In the genomic region with DNA sequence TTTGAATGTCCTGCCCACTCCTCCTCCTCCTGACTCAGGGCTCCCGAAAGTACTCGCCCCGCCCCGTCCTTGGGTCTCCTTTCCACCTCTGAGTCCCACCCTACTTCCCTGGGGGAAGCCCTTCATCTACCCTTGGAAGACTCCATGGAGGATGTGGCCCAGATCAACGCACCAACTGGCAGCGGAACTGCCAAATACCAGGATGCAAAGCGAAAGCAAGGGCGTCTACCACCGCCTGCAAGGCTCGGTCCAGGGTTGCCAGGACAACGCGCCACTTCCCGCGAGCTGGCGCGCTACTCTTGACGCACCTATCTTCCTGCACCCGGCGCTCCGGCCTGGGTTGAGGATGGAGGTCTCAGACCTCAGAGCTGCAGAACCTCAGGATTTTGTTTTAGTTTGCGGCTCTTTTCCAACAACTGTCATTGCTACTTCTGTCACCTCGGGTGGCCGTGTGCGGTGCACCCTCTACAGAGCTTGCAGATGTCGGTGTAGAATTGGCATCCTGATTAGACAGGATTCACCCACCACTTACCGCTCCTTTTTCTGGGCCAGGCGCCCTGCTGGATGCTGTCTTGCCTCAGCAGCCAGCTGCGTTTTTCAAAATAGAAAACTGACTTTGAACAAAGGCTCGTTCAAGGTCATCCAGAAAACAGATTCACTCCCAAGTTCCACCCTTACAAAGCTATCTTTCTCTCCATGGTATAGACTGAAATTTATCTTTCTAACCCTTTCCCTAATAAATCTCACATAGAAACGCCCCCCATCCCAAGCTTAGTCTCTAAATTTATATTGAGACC, we compare ENCODE assay signal across 7 mouse cellular contexts. TPM values are rescaled to one million over a fixed set of nuclear protein-coding genes. Genes with fewer than 3 reads are reported as not detected.
DNase-seq lines count a peak whose midpoint lies in the region; ATAC-seq and TF ChIP-seq lines count a peak whose summit lies in the region.

Spats1 (minus strand) TSS at position 747 of the 797 bp plus-strand sequence.

- TF ChIP-seq CTCF in gastrocnemius, adult 2 months (IDR thresholded peaks at IDR 0.05): no peak

- DNase-seq in adrenal gland, adult 2 months: peak; percentile 71
- peak; percentile 82 to 83 for DNase-seq in cerebellum, postnatal 36 days
- peak; percentile 63 for DNase-seq in gastrocnemius, adult 2 months
- peak; percentile 76 to 87 for DNase-seq in left cerebral cortex, adult 9 months (ENCODE audit: low spot score in 2 of 2)
- DNase-seq in right cerebral cortex, postnatal 10 days (ENCODE audit: low spot score in 2 of 2): peak; percentile 92 to 95

- peaks cover 49% of the 10 kb centered on the region for H3K4me1 ChIP-seq in megakaryocyte, embryonic 14.5 days

- H3K27me3 ChIP-seq in megakaryocyte, embryonic 14.5 days (replicated peaks): peaks cover 53% of the 10 kb centered on the region

- peak within 1 kb of the TSS; percentile 31; the same call in 1 of the 2 replicates for H3K27ac ChIP-seq in gastrocnemius, adult 2 months

- no peaks in the 10 kb centered on the region for H3K36me3 ChIP-seq in megakaryocyte, embryonic 14.5 days (replicated peaks; ENCODE audit: low read length)

- ATAC-seq in inflammation-experienced regulatory T-cells, adult 6 months: peak; percentile 94

- peak within 1 kb of the TSS; percentile 64 for H3K4me3 ChIP-seq in gastrocnemius, adult 2 months
- peak within 1 kb of the TSS; percentile 92 for H3K4me3 ChIP-seq in megakaryocyte, embryonic 14.5 days (replicated peaks)

- intact Hi-C loops in gastrocnemius, adult 2 months (cut with DNase I): loop anchor here (5.0 kb wide), 1 partner anchor 167 kb away; no protein-coding TSS in a partner anchor

- no peaks in the 10 kb centered on the region for H3K9me3 ChIP-seq in megakaryocyte, embryonic 14.5 days

RNA-seq across cellular contexts. Expression of gene Spats1, which starts in this region (rescaled TPM):
- total RNA-seq in adrenal gland, adult 2 months (2021): not detected
- 0.08 TPM in 1 of 2 replicates, not detected in the other for polyA plus RNA-seq in adrenal gland, adult 2 months (2012; rRNA removed)
- total RNA-seq in gastrocnemius, adult 2 months (2021): not detected
- 1 to 10 TPM; 1.3 to 2.0 (median 1.7) TPM for polyA plus RNA-seq in inflammation-experienced regulatory T-cells, adult 6 months (2017; shearing (Covaris generic))
- 0.34 TPM in 1 of 2 replicates, not detected in the other for polyA plus RNA-seq in megakaryocyte, embryonic 14.5 days (2012; ENCODE audit: insufficient read depth, low replicate concordance)

Comparison
In these comparisons a context has a peak if more than half of its experiments do, and no peak if none do; other contexts are left out.
1. Peak in every context shown above with its lines: DNase-seq, ATAC-seq, H3K4me3 ChIP-seq and H3K27ac ChIP-seq.
2. Peak in DNase-seq in adrenal gland, adult 2 months; RNA of the gene not detected or under 1 TPM.
3. Peak in DNase-seq, H3K4me3 ChIP-seq and H3K27ac ChIP-seq in gastrocnemius, adult 2 months; RNA of the gene not detected or under 1 TPM.